Mouse (Mus musculus) neural tube, embryonic 14.5 days (tissue): ENCODE results near the gene Mslnl. TPM values are rescaled to one million over a fixed set of nuclear protein-coding genes. Genes with fewer than 3 reads are reported as not detected.
"Not testable (repeated sequence)": the region's sequence is repeated elsewhere in the genome, so short reads cannot be mapped to it uniquely, and the experiment has no call there.

Experiments
- ATAC-seq: fragments of 200-750 bp; cut with Nextera tagmentation; 2 replicates; pipeline ENCODE4 v1.8.0; 2017; ENCODE audit warnings: low read depth, mild to moderate bottlenecking, moderate TSS enrichment, moderate library complexity
- H3K27ac ChIP-seq: fragments of 300-500 bp; sonication (generic); 2 replicates; pipeline ENCODE4 v1.5.1; 2014; ENCODE audit warnings: low read depth, mild to moderate bottlenecking, control low read depth, low read length, moderate library complexity, mixed read lengths
- H3K27me3 ChIP-seq: fragments of 300-500 bp; sonication (generic); 2 replicates; pipeline ENCODE4 v1.6.1; 2014; ENCODE audit warnings: low read length; ENCODE audit not compliant: control insufficient read depth, insufficient read depth
- H3K36me3 ChIP-seq: fragments of 300-500 bp; sonication (generic); 2 replicates; pipeline ENCODE4 v1.6.1; 2014; ENCODE audit warnings: low read length, mixed read lengths; ENCODE audit not compliant: control insufficient read depth, insufficient read depth
- H3K4me1 ChIP-seq: fragments of 300-500 bp; sonication (generic); 2 replicates; pipeline ENCODE4 v1.6.1; 2014; ENCODE audit warnings: low read length; ENCODE audit not compliant: control insufficient read depth, insufficient read depth
- H3K4me2 ChIP-seq: fragments of 300-500 bp; sonication (generic); 2 replicates; pipeline ENCODE4 v1.6.1; 2014; ENCODE audit warnings: mild to moderate bottlenecking, low read depth, low read length, control low read depth
- H3K4me3 ChIP-seq: fragments of 300-500 bp; sonication (generic); 2 replicates; pipeline ENCODE4 v1.5.1; 2014; ENCODE audit warnings: low read depth, low read length, control low read depth, mixed read lengths
- H3K9ac ChIP-seq: fragments of 300-500 bp; sonication (generic); replicated peaks from 2 replicates; pipeline ENCODE4 v1.6.1; 2014; ENCODE audit warnings: low read depth, mild to moderate bottlenecking, control low read depth, low read length, mixed read lengths
- H3K9me3 ChIP-seq: fragments of 300-500 bp; sonication (generic); 2 replicates; pipeline ENCODE4 v1.6.1; 2016; ENCODE audit warnings: low read length; ENCODE audit not compliant: control insufficient read depth
- WGBS: fragments of 180-500 bp; shearing (Covaris S2); extraction: QIAGEN DNeasy Blood & Tissue Kit; methylation state at CpG from one replicate; pipeline ENCODE4 v1.1.7; 2014; 5-methylcytosine and 5-hydroxymethylcytosine counted together
- polyA plus RNA-seq: library from polyadenylated mRNA; unstranded; fragments of >200 nt; fragmentation: Nextera tagmentation; extraction: Ambion mirVana; gene quantifications from 2 replicates; pipeline ENCODE4 v1.2.1, GENCODE M21; 2014

Mslnl gene
- polyA plus RNA-seq, 1 experiment from 2014 or later, result not detected

GRCm38 (mm10) chr17:25732082-25732481 lies 3.8 kb upstream of the Mslnl start:
- WGBS, result 15% methylated on average over 2 of the region's 2 CpGs
- Histone ChIP-seq H3K4me1 (peaks cover 8% of the 10 kb centered on the region), H3K27ac (no peak overlapping the region), H3K27me3 (no peaks in the 10 kb centered on the region), H3K9me3 (no peaks in the 10 kb centered on the region), H3K9ac (no peak overlapping the region), H3K36me3 (no peaks in the 10 kb centered on the region), H3K4me2 (no peak overlapping the region), H3K4me3 (no peak overlapping the region)
- ATAC-seq, result no peak

GRCm38 (mm10) chr17:25735246-25735645 lies 596 bp upstream of the Mslnl start:
- no peaks in the 10 kb centered on the region for H3K36me3 ChIP-seq
- H3K27ac ChIP-seq, result no peak overlapping the region
- no peak for ATAC-seq
- no peaks in the 10 kb centered on the region for H3K9me3 ChIP-seq
- no peaks in the 10 kb centered on the region for H3K27me3 ChIP-seq
- H3K4me1 ChIP-seq, result no peaks in the 10 kb centered on the region
- 85% methylated on average over 5 of the region's 5 CpGs for WGBS
- no peak overlapping the region for H3K4me3 ChIP-seq
- no peak overlapping the region for H3K4me2 ChIP-seq
- H3K9ac ChIP-seq, result no peak overlapping the region

DNA sequence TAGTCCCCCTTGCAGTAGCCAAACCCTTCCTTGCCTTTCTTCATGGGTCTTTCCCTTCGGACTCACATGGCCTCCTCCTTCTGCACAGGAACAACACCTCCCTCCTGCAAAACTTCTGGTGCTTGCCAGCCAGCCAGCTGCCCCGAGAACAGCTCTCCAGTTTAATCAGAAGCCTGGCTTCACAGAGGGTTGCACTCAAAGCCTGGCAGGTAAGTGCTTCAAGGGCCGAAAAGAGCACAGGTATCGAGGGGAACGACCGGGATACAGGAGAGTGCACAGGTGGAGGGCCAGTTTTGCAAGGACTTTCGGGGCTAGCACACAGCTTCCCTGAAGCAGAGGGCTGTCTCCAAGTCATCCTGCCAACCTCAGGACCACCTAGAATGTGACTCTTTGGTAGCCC lies 3.0 kb downstream of the Mslnl start:
- ATAC-seq, result no peak
- H3K9me3 ChIP-seq, result no peaks in the 10 kb centered on the region
- no peak overlapping the region for H3K4me3 ChIP-seq
- H3K4me2 ChIP-seq, result no peak overlapping the region
- H3K36me3 ChIP-seq, result no peaks in the 10 kb centered on the region
- no peak overlapping the region for H3K9ac ChIP-seq
- H3K27ac ChIP-seq, result no peak overlapping the region
- WGBS, result 80% methylated on average over 7 of the region's 7 CpGs
- no peaks in the 10 kb centered on the region for H3K4me1 ChIP-seq
- no peaks in the 10 kb centered on the region for H3K27me3 ChIP-seq

DNA sequence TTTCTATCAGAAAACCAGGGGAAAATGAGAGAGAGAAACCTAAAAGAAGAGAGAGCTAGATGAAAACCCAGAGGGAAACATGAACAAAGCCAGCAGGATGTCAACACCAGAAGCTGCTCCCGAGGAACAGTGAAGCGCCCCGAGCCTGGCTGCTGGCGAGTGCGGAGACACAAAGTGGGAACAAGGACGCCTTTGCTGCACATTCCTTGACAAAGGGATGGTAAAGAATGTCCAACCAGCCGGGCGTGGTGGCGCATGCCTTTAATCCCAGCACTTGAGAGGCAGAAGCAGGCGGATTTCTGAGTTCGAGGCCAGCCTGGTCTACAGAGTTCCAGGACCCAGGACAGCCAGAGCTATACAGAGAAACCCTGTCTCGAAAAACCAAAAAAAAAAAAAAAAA lies 5.6 kb downstream of the Mslnl start:
- H3K27me3 ChIP-seq, H3K4me2 ChIP-seq, H3K9ac ChIP-seq, H3K4me1 ChIP-seq, H3K4me3 ChIP-seq, ATAC-seq, H3K9me3 ChIP-seq, H3K27ac ChIP-seq, H3K36me3 ChIP-seq: not testable (repeated sequence)
- 73% methylated on average over 12 of the region's 12 CpGs for WGBS

- 95% methylated on average over 9 of the region's 9 CpGs for WGBS
- no peak overlapping the region for H3K27ac ChIP-seq
- H3K27me3 ChIP-seq, result no peaks in the 10 kb centered on the region
- H3K4me1 ChIP-seq, result no peaks in the 10 kb centered on the region
- no peaks in the 10 kb centered on the region for H3K9me3 ChIP-seq
- H3K36me3 ChIP-seq, result no peaks in the 10 kb centered on the region
- H3K4me3 ChIP-seq, result no peak overlapping the region
- no peak overlapping the region for H3K4me2 ChIP-seq
- no peak overlapping the region for H3K9ac ChIP-seq
- no peak for ATAC-seq
Observed at GRCm38 (mm10) chr17:25743831-25744230, 8.0 kb downstream of the Mslnl start.

DNA sequence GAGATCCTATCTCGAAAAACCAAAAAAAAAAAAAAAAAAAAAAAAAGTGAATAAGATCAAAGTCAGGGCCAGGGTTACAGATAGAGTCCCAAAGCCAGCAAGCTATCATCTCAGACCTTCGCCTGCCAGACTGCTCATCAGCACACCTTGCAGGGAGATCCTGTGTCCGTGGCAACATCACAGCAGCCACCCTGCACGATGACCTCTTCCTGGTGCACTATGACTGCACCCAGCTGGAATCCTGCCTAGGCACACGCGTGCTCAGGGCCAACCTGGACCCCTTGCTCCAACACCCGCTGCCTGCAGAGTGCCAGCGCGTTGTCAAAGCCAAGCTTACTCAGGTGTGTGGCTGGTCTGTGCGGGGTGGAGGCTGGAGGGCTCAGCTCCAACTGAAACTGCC lies 8.5 kb downstream of the Mslnl start:
- no peak for ATAC-seq
- H3K9ac ChIP-seq, result no peak overlapping the region
- WGBS, result 79% methylated on average over 10 of the region's 10 CpGs

DNA sequence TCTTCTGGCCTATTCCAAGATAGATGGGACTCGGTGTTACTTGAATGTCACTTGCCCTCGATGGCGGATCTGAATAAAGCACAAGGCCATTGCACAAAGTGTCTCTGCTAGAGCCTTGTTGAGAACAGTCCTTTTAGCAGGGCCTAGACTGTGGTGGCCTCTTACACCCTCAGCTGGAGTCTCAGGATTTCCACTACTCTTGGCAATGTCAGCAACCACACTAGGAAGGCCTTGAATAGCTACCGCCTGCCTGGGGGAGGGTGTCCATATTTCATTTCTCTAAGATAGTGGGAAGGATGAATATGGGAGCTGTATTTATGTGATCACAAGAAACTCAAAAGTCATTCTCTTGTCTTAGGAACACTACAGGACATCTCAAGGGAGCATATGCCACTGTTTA lies 12.4 kb downstream of the Mslnl start:
- Histone ChIP-seq H3K9me3 (no peaks in the 10 kb centered on the region), H3K4me2 (no peak overlapping the region), H3K27ac (no peak overlapping the region), H3K4me3 (no peak overlapping the region), H3K9ac (no peak overlapping the region), H3K36me3 (no peaks in the 10 kb centered on the region), H3K27me3 (no peaks in the 10 kb centered on the region), H3K4me1 (0 out of 2 replicates have a peak, but pooled peaks cover 3% of the 10 kb centered on the region)
- WGBS, result 93% methylated on average over 4 of the region's 4 CpGs
- no peak for ATAC-seq

More for the DNA sequence above, 8.5 kb downstream of the Mslnl start:
- no peak overlapping the region for H3K4me2 ChIP-seq
- H3K4me1 ChIP-seq, result no peaks in the 10 kb centered on the region
- no peak overlapping the region for H3K4me3 ChIP-seq
- H3K27ac ChIP-seq, result no peak overlapping the region
- H3K27me3 ChIP-seq, result no peaks in the 10 kb centered on the region
- no peaks in the 10 kb centered on the region for H3K9me3 ChIP-seq
- H3K36me3 ChIP-seq, result no peaks in the 10 kb centered on the region

- Histone ChIP-seq H3K4me1 (0 out of 2 replicates have a peak, but pooled peaks cover 3% of the 10 kb centered on the region), H3K36me3 (no peaks in the 10 kb centered on the region), H3K9ac (no peak overlapping the region), H3K4me3 (no peak overlapping the region), H3K9me3 (no peaks in the 10 kb centered on the region), H3K27me3 (no peaks in the 10 kb centered on the region), H3K27ac (no peak overlapping the region), H3K4me2 (no peak overlapping the region)
- WGBS, result 86% methylated on average over 6 of the region's 6 CpGs
- no peak for ATAC-seq
Observed at GRCm38 (mm10) chr17:25749314-25749713, 13.5 kb downstream of the Mslnl start.

GRCm38 (mm10) chr17:25751446-25751845 lies 15.6 kb downstream of the Mslnl start:
- Histone ChIP-seq H3K36me3 (no peaks in the 10 kb centered on the region), H3K9me3 (no peaks in the 10 kb centered on the region), H3K4me1 (0 out of 2 replicates have a peak, but pooled peaks cover 3% of the 10 kb centered on the region), H3K4me3 (no peak overlapping the region), H3K27me3 (no peaks in the 10 kb centered on the region), H3K9ac (no peak overlapping the region), H3K4me2 (no peak overlapping the region), H3K27ac (no peak overlapping the region)
- ATAC-seq, result no peak
- 37% methylated on average over 5 of the region's 5 CpGs for WGBS

DNA sequence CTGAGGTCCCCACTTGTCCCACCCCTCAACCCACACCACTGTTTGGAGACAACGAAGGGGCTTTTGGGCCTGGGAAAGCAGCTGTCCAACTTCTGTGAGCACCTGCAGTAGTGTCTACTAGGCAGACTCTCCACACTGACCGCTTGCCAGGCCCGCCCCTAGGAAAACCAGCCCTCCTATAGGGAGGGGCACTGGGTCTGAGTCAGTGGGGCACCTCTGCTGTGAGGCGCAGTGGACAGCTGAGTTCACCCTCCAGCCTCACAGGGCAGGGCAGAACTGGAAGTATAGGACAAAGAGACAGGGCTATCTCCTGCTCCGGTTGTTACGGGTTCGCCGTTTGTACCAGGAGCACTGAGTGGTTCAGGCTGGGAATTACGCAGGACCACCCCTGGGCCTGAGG lies 18.4 kb downstream of the Mslnl start, which contains the start of gene Msln:
Msln (minus strand) TSS at position 138 of the 400 bp plus-strand sequence.
- Histone ChIP-seq H3K36me3 (no peaks in the 10 kb centered on the region), H3K27ac (no peak within 1 kb of the TSS), H3K27me3 (no peaks in the 10 kb centered on the region), H3K4me2 (no peak within 1 kb of the TSS), H3K4me3 (no peak within 1 kb of the TSS), H3K4me1 (0 out of 2 replicates have a peak, but pooled peaks cover 3% of the 10 kb centered on the region), H3K9ac (no peak within 1 kb of the TSS), H3K9me3 (no peaks in the 10 kb centered on the region)
- WGBS, result 87% methylated on average over 9 of the region's 9 CpGs
- ATAC-seq, result no peak
